Mouse (Mus musculus) testis, adult 2 months (tissue): ENCODE results near the gene Cox5a. TPM values are rescaled to one million over a fixed set of nuclear protein-coding genes. Genes with fewer than 3 reads are reported as not detected.

Experiments used
- H3K27ac ChIP-seq: fragments of 200-500 bp; 2 replicates; pipeline ENCODE4 v1.5.1; 2012; ENCODE audit warnings: low read depth, low read length; ENCODE audit not compliant: control insufficient read depth, insufficient read depth
- H3K27me3 ChIP-seq: fragments of 200-500 bp; 2 replicates; pipeline ENCODE4 v1.6.1; 2012; ENCODE audit warnings: mild to moderate bottlenecking, low read length, moderate library complexity; ENCODE audit not compliant: control insufficient read depth, insufficient read depth
- H3K36me3 ChIP-seq: fragments of 200-500 bp; 2 replicates; pipeline ENCODE4 v1.6.1; 2012; ENCODE audit warnings: mild to moderate bottlenecking, low read length; ENCODE audit not compliant: control insufficient read depth, insufficient read depth
- H3K4me1 ChIP-seq: fragments of 200-500 bp; 2 replicates; pipeline ENCODE4 v1.6.1; 2012; ENCODE audit warnings: low read length; ENCODE audit not compliant: control insufficient read depth, insufficient read depth
- H3K4me3 ChIP-seq: fragments of 200-500 bp; 2 replicates; pipeline ENCODE4 v1.5.1; 2012; ENCODE audit warnings: low read depth, mild to moderate bottlenecking, low read length, moderate library complexity, mixed read lengths; ENCODE audit not compliant: control insufficient read depth
- CTCF ChIP-seq: fragments of 200-500 bp; IDR thresholded peaks from 2 replicates; pipeline ENCODE4 v1.5.1; 2012; ENCODE audit warnings: low read depth, mild to moderate bottlenecking, inconsistent platforms, low read length, moderate library complexity; ENCODE audit not compliant: control insufficient read depth, insufficient read depth, insufficient replicate concordance
- POLR2A ChIP-seq: fragments of 200-500 bp; IDR thresholded peaks from 2 replicates; pipeline ENCODE4 v1.6.1; 2012; ENCODE audit warnings: low read depth, mild to moderate bottlenecking, inconsistent platforms, low read length, moderate library complexity; ENCODE audit not compliant: control insufficient read depth
- polyA plus RNA-seq: library from polyadenylated mRNA; depleted of rRNA; stranded (reverse); fragments of >200 nt; gene quantifications from 2 replicates; pipeline ENCODE4 v1.2.3, GENCODE M21; 2012

The Cox5a gene
- polyA plus RNA-seq, 1 experiment, result 335 TPM

DNA sequence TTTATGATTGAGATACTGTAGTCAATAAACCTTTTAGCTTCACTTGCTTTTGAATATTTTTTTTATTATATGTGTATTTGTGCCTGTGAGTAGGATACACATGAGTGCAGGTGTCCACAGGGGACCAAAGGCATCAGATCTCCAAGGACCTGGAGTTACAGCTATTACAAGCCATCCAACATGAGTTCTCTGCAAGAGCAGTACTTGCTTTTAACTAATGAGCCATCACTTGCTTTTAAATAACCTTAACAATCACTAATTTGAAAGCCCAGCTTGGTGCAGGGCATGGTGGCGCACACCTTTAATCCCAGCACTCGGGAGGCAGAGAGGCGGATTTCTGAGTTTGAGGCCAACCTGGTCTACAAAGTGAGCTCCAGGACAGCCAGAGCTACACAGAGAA, 33.7 kb downstream of the Cox5a start:
- Histone ChIP-seq H3K4me3 (no peak overlapping the region), H3K36me3 (peaks cover 1% of the 10 kb centered on the region; the same call in 1 of the 2 replicates), H3K4me1 (peaks cover 9% of the 10 kb centered on the region), H3K27me3 (no peaks in the 10 kb centered on the region), H3K27ac (no peak overlapping the region)
- TF ChIP-seq CTCF (no peak), POLR2A (no peak)

DNA sequence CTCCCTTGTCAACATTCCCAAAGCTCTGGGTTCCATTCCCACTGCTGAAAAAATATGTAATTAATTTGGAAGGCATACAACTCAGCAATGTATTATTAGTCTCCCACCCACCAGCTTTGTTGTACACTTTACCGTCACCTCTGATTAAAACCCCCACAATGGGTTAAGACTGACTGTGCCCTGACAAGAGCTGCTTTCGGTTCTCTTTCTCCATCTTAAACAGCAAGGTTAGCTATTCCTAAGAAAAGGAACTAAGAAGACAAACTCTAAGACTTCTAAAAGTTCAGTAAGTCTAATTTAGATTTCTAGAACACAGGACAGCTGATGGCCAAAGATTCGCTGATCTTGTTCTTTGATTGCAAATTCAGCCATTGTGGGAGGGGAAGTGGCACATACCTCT, 36.1 kb downstream of the Cox5a start:
- no peak overlapping the region for H3K4me3 ChIP-seq
- H3K27me3 ChIP-seq, result no peaks in the 10 kb centered on the region
- no peaks in the 10 kb centered on the region for H3K36me3 ChIP-seq
- TF ChIP-seq CTCF (no peak), POLR2A (no peak)
- no peak overlapping the region for H3K27ac ChIP-seq
- peaks cover 16% of the 10 kb centered on the region for H3K4me1 ChIP-seq

DNA sequence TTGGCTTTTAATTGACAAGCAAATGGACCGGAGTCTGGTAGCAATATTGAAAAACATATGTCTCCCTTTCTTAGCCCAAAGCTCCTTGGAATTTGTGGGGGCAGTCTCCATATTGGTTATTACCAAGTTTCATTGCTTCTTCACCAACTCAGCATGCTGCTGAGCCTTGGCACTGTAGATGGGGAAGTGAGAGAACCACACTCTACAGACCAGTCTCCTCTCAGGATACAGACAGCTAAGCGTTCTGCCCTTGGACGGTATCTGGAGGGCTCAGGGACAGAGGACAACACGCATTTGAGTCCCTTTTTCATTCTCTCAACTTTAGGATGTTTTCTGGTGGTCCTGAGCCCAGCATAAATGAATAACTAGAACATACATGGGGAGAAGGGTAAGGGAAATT, 37.6 kb downstream of the Cox5a start:
- Histone ChIP-seq H3K4me1 (peaks cover 12% of the 10 kb centered on the region), H3K27me3 (no peaks in the 10 kb centered on the region), H3K36me3 (no peaks in the 10 kb centered on the region), H3K4me3 (no peak overlapping the region), H3K27ac (no peak overlapping the region)
- TF ChIP-seq POLR2A (no peak), CTCF (no peak)

DNA sequence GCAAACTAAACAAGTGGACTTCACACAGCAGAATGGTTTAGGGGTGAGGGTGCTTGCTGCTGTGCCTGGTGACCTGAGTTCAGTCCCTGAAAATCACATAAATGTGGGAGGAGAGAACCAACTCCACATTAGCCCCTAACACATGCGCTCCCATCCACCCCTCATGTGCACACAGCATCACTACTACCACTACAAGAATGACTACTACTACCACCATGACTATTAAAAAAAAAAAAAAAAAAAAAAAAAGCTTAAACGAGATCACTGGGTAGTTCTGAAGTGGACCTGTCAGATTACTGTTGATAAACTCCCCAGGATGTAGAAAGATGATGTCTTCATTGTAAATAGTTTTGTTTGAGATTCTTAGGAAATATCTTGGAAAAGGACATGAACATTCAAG, 38.5 kb downstream of the Cox5a start:
- TF ChIP-seq POLR2A (no peak), CTCF (no peak)
- Histone ChIP-seq H3K27me3 (no peaks in the 10 kb centered on the region), H3K27ac (no peak overlapping the region), H3K36me3 (no peaks in the 10 kb centered on the region), H3K4me1 (peaks cover 9% of the 10 kb centered on the region), H3K4me3 (peak overlapping the region; percentile 55)

DNA sequence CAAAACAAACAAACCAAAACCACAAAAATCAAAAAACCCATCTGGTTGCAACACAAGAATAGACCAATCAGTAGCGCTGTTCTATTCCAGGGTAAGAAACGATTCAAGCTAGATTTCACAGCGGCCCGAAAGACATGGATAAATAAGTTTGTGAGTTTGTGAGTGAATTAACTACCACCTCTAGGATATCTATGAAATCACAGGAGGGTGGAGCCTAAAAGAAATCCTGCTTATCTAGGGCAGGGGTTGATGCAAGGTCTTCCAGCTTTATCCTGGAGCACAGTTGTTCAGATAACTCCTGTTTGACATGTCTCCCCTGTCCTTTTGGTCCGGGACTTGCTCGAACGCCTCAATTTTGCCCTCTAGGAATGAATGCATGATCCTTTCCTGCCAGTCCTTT, 39.2 kb downstream of the Cox5a start:
- TF ChIP-seq CTCF (no peak), POLR2A (no peak)
- peaks cover 9% of the 10 kb centered on the region for H3K4me1 ChIP-seq
- H3K36me3 ChIP-seq, result no peaks in the 10 kb centered on the region
- peak overlapping the region; percentile 97 for H3K4me3 ChIP-seq
- no peaks in the 10 kb centered on the region for H3K27me3 ChIP-seq
- peak overlapping the region; percentile 90 for H3K27ac ChIP-seq

DNA sequence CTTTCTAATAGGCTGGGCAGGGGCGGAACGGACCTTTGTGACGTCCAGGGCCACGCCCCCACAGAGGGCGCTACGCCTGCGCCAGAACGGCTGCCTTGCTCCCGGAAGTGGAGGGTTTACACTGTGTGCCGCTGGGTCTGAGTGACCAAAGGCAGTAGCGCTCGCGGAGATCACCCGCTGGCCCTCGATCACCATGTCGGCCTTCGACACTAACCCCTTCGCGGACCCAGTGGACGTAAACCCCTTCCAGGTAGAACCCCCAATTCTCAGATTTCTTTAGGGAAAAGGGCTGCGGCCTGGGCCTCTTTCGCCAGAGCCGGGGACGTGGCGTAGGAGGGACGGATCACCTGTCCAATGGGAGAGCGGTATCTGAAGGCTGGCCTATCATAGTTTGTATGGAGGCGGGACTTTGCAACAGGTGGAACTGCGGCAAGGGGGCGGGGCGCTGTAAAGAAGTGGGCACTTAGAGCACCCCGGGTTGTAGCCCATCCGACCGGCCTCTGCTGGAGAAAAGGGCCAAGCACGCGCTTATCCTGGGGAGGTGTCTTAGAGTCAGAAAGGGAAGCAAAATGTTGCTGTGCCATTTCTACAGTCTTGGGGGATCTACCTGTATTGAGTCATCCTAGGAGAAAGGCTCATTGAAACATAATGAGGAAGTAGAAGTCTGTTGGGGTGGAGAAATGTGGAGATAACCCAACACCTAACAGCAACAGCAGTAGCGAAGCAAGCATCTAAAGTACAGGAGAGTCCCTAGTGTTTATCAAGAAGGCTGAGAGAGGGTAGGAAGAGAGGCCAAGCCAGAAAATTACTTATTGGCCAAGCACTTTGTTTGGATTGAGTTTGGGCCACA, 40.0 kb downstream of the Cox5a start, which contains the start of gene Scamp2:
Gene Scamp2 (plus strand): TSS at position 83 of the 850 bp plus-strand sequence.
- Histone ChIP-seq H3K36me3 (no peaks in the 10 kb centered on the region), H3K4me1 (peaks cover 14% of the 10 kb centered on the region), H3K27me3 (no peaks in the 10 kb centered on the region), H3K27ac (peak within 1 kb of the TSS; percentile 90), H3K4me3 (peak within 1 kb of the TSS; percentile 97)
- TF ChIP-seq CTCF, result 0 out of 2 replicates have a peak, but pooled peaks have one; percentile 4
- TF ChIP-seq POLR2A, result peak; percentile 97

DNA sequence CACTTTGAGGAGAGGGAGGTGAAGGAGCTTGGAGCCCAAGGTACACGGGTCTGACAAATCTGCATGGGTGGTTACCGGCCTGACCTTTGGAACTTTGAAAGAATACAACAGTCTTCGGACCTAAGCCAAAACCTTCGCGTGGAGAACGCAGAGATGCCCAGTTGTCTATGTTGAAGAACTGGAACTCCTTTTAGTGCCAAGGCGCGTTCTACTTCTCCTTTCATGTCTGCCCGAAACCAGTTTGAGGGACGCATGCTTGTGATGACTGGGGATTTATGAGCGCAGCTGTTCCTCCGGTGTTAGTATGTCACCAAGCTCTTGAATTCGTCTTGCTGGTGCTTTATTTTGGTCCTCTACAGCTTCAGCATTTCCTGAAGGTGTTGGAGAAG, 40.6 kb downstream of the Cox5a start:
- TF ChIP-seq CTCF (no peak), POLR2A (no peak)
- Histone ChIP-seq H3K27ac (peak overlapping the region; percentile 90), H3K27me3 (no peaks in the 10 kb centered on the region), H3K36me3 (no peaks in the 10 kb centered on the region), H3K4me3 (peak overlapping the region; percentile 97), H3K4me1 (peaks cover 14% of the 10 kb centered on the region)

DNA sequence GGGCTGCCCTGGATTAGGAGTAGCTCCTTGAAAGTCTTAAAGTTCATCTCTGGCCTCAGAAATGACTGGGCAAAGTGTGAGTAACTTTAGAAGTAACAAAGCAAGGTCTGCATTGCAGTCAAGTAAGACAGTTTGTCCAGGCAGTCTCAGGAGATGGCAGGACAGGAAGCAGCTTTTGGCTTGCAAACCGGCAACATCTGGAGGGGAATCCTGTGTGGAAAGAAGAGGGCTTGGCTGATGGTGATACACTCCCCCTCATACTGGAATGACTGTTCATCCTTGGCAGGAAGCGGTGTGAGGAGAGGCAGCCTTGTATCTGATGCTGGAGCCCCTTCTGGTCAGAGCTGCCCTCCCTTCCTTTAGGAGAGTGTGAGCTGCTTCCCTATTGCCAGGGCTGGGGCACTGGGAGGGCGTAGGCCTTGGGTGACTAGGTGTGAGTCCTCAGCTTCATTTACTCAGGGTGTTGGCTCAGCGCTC, 41.9 kb downstream of the Cox5a start:
- no peaks in the 10 kb centered on the region for H3K36me3 ChIP-seq
- H3K27me3 ChIP-seq, result no peaks in the 10 kb centered on the region
- H3K27ac ChIP-seq, result peak overlapping the region; percentile 54
- H3K4me3 ChIP-seq, result peak overlapping the region; percentile 52
- TF ChIP-seq POLR2A (no peak), CTCF (no peak)
- peaks cover 14% of the 10 kb centered on the region for H3K4me1 ChIP-seq
